Mouse (Mus musculus) kidney, postnatal 25 days (tissue): Measurements from ENCODE around the gene Sox12.

Experiments
- DNase-seq, 2 experiments: peaks; one replicate each; pipeline ENCODE4 v3.0.0; 2021; ENCODE audit warnings: mixed read lengths in 2 of 2

The Sox12 gene

DNA sequence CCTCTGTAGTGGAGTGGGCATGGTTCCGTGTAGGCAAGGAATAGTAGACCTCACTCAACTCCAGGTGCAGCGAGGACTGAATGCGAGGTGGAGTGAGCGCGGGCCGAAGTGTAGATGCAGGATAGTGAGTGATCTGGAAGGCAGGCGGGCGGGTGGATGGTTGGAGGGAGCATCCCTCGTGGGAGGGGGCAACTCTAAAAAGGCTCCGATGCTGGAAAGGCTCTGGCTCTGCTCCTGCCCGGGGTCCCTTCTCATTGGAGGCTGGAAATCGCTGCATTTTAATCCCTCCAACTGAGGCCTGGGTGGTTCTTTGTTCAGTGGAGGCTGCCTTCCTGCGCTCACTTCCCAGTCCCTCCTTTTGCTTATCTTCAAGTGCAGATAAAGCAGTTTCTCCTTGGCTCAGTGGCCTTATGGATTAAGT, 1.3 kb upstream of the Sox12 start:
- DNase-seq: no peak

GRCm38 (mm10) chr2:152398691-152399090, 828 bp upstream of the Sox12 start:
- DNase-seq: peak; percentile 94 to 98

- peak; percentile 76 to 93 for DNase-seq
These were observed 766 bp downstream of the Sox12 start for GRCm38 (mm10) chr2:152397004-152397589.

- peak; percentile 88 to 95 for DNase-seq
These were observed 1.5 kb downstream of the Sox12 start for GRCm38 (mm10) chr2:152396110-152397003.

DNA sequence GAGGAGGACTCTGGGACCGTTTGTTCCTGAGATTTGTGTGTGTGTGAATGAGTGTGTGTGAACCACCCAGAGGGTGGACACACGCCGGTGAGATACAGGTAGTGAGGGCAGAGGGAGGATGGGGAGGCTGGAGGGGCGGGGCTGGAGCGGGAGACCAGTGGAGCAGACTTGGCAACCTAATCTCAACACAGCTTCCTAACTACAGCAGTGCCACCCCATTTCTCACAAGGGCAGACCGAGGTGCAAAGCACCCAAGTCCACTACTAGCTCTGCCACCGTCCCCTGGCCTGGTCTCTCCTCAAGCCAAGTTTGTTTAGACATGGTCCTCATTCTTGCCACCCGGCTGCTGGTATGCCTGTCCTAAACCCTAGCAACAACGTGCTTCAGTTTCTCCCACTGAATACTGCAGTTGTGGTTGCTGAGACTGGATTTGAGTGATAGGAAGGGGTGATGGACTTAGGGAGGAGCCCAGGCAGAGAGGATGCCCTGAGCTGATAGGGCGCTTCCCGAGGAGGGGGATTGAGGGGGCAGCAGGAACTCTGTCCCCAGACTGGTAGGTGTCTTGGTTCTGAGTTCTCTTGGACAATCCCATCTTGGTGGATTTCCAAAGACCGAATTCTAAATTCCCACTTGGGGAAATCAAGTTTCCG, 2.5 kb downstream of the Sox12 start:
- DNase-seq: peak in 1 of 2 experiments; percentile 41

DNA sequence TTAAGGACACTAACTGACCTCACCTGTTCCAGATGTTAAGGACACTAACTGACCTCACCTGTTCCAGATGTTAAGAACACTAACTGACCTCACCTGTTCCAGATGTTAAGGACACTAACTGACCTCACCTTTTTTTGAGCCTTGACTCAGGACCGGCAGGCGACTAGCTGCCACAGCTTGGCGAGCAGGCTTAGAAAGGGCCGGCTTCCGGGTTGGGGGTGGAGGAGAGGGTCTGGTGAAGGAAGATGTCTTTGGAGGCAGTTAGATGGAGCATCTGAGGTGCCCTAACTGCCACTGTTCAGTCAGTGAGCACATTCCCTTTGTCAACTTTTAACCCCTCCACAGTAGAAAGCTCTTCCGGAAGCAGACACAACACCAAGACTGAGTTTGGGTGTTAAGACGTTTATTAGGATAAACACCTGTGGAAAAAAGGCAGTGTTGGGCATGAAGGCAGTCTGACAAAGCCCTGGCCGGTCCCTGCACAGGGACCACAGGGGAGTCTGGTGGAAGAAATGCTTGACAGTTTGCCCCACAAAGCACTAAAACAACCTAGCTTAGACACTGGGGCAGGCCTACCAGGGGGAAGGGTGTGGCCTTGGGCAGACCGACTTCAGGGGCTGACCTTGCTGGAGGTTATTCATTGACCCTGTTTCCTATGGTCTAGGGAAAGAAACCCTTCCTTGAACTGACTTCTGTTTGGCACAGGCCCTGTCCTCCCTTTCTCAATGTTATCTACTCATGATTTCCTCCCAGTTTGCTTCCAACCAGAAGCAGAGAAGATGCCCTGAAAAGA, 4.4 kb downstream of the Sox12 start:
- DNase-seq: no peak

DNA sequence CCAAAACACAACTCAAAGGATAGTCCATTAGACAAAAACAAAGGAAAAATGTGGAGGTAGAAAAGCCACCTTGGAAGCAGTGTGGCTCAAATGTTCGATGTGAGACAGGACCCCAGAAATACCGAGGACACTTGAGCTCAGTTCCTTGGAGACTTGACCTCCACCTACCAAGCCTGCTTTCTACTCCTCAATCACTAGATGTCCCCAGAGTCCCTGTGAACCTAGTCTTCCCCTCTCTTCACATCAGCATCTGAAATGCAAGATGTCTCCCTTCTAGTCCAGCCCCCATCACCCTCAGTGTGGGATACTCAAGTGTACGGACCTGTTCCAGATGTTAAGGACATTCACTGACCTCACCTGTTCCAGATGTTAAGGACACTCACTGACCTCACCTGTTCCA, 5.1 kb downstream of the Sox12 start:
- peak; percentile 53 to 59 for DNase-seq

- DNase-seq: no peak
These were observed 13.7 kb downstream of the Sox12 start for GRCm38 (mm10) chr2:152384191-152384590.

- no peak for DNase-seq
These were observed 21.5 kb downstream of the Sox12 start, which contains the start of gene Nrsn2 for GRCm38 (mm10) chr2:152376345-152376741. TSS of gene Nrsn2 (minus strand) at chr2:152376638.

GRCm38 (mm10) chr2:152375652-152376344, 22.1 kb downstream of the Sox12 start:
- no peak for DNase-seq

DNA sequence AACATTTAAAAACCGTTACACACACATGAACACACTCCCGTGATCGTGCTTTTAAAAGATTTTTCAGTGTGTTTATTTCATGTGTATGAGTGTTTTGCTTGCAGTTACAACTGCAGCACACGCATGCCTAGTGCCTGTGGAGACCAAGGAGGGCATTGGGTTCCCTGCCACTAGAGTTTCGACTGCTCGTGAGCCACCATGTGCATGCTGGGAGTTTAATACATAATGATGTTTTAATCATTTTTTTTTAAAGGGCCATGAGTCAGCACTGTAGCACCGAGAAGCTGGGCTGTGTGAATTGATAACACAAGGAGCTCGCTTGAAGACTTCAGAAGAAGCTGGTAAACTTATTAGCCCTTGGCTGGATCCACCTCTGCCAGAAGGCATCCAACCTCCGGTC, 24.3 kb downstream of the Sox12 start:
- DNase-seq: no peak

DNA sequence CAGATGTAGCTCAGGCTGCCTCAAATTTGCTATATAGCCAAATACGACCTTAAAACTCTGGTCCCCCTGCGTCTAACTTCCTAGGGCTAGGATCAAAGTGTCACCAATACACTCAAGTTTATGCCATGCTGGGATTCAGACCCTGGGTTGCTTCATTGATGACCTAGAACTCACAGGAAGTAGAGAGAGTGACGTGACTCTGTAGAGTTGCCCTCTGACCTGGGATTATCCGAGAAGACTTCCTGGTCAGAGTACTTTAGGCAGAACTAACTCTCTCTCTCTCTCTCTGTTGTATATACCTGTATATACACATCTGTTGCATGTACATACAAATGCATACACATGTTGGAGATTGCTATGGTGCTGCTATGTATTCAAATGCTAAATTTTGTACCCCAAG, 25.2 kb downstream of the Sox12 start:
- DNase-seq: no peak

GRCm38 (mm10) chr2:152372104-152372503, 25.8 kb downstream of the Sox12 start:
- no peak for DNase-seq

DNA sequence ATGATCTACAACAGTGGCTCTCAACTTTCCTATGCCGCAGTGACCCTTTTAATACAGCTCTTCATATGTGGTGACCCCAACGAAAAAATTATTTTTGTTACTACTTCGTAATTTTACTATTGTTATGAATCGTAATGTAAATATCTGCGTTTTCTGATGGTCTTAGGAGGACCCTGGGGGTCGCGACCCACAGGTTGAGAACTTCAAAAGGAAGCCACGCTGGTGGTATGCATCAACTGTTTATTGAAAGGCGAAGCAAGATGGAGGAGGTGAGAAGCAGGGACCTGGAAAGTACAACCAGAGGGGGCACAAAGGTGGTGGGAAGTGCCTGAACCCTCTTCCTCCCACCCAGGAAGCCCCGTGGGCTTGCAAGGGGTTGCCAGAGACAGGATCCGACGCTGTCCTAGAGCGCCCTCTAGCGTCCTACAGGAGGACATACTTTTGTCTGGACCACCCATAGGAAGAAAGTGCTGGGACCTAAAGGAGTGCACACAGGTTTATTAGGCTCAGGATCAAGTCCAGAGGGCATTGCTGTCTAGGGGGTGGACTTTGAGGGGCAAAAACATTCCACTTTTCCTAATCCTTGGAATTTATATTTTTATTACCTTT, 29.2 kb downstream of the Sox12 start:
- peak; percentile 57 to 59 for DNase-seq

- no peak for DNase-seq
These were observed 29.9 kb downstream of the Sox12 start for GRCm38 (mm10) chr2:152367917-152368316.

GRCm38 (mm10) chr2:152363245-152364147, 34.4 kb downstream of the Sox12 start:
- DNase-seq: peak; percentile 90 to 95

- DNase-seq: no peak
These were observed 36.7 kb downstream of the Sox12 start for GRCm38 (mm10) chr2:152361193-152361592.

- DNase-seq: peak; percentile 75 to 92
These were observed 37.5 kb downstream of the Sox12 start for GRCm38 (mm10) chr2:152360271-152360775.

- peak; percentile 55 to 80 for DNase-seq
These were observed 38.2 kb downstream of the Sox12 start for GRCm38 (mm10) chr2:152359616-152360015.

DNA sequence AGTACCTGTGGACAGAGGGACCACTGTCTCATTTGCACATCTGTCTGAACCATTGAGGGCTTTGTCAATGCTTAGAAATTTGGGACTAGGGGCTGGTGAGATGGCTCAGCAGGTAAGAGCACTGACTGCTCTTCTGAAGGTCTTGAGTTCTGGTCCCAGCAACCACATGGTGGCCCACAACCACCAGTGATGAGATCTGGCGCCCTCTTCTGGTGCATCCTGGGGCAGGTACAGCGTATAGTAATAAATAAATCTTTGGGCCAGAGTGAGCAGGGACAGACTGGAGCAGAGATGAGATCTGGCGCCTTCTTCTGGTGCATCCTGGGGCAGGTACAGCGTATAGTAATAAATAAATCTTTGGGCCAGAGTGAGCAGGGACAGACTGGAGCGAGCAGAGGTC, 38.9 kb downstream of the Sox12 start:
- peak in 1 of 2 experiments; percentile 35 for DNase-seq
